Mouse (Mus musculus) midbrain, postnatal 0 days (tissue): Measurements from ENCODE around the gene Tfr2. TPM values are rescaled to one million over a fixed set of nuclear protein-coding genes. Genes with fewer than 3 reads are reported as not detected.

Experiments used
- ATAC-seq: fragments of 200-750 bp; cut with Nextera tagmentation; 2 replicates; pipeline ENCODE4 v1.8.0; 2017; ENCODE audit warnings: moderate number of reproducible peaks, mild to moderate bottlenecking, moderate TSS enrichment, moderate library complexity; ENCODE audit not compliant: low FRiP score
- DNase-seq: peaks from one replicate; pipeline ENCODE4 v3.0.0-alpha.2; 2015; ENCODE audit warnings: low spot score
- H3K27ac ChIP-seq: fragments of 300-500 bp; sonication (generic); 2 replicates; pipeline ENCODE4 v1.5.1; 2014; ENCODE audit warnings: low read depth, mild to moderate bottlenecking, low read length, mixed read lengths
- H3K27me3 ChIP-seq: fragments of 300-500 bp; sonication (generic); 2 replicates; pipeline ENCODE4 v1.6.1; 2014; ENCODE audit warnings: low read length, control low read depth, mixed read lengths; ENCODE audit not compliant: insufficient read depth
- H3K36me3 ChIP-seq: fragments of 300-500 bp; sonication (generic); 2 replicates; pipeline ENCODE4 v1.6.1; 2014; ENCODE audit warnings: low read length, control low read depth, mixed read lengths; ENCODE audit not compliant: insufficient read depth
- H3K4me1 ChIP-seq: fragments of 300-500 bp; sonication (generic); 2 replicates; pipeline ENCODE4 v1.6.1; 2014; ENCODE audit warnings: mild to moderate bottlenecking, control low read depth, antibody characterized with exemption, low read length, mixed read lengths; ENCODE audit not compliant: insufficient read depth
- H3K4me2 ChIP-seq: fragments of 300-500 bp; sonication (generic); 2 replicates; pipeline ENCODE4 v1.6.1; 2014; ENCODE audit warnings: low read depth, mild to moderate bottlenecking, low read length, mixed read lengths; ENCODE audit not compliant: poor library complexity, severe bottlenecking
- H3K4me3 ChIP-seq: fragments of 300-500 bp; sonication (generic); 2 replicates; pipeline ENCODE4 v1.5.1; 2014; ENCODE audit warnings: low read depth, mild to moderate bottlenecking, low read length, moderate library complexity
- H3K9ac ChIP-seq: fragments of 300-500 bp; sonication (generic); replicated peaks from 2 replicates; pipeline ENCODE4 v1.6.1; 2014; ENCODE audit warnings: mild to moderate bottlenecking, low read length, moderate library complexity, mixed read lengths; ENCODE audit not compliant: poor library complexity, severe bottlenecking
- H3K9me3 ChIP-seq: fragments of 300-500 bp; sonication (generic); 2 replicates; pipeline ENCODE4 v1.6.1; 2016; ENCODE audit warnings: low read length, control low read depth
- CTCF ChIP-seq: IDR thresholded peaks from 2 replicates; pipeline ENCODE4 v1.5.1; 2016; ENCODE audit warnings: antibody characterized with exemption, mild to moderate bottlenecking
- WGBS: fragments of 180-500 bp; shearing (Covaris S2); extraction: QIAGEN DNeasy Blood & Tissue Kit; methylation state at CpG from one replicate; pipeline ENCODE4 v1.1.7; 2014; 5-methylcytosine and 5-hydroxymethylcytosine counted together
- polyA plus RNA-seq: library from polyadenylated mRNA; unstranded; fragments of >200 nt; fragmentation: Nextera tagmentation; extraction: Ambion mirVana; gene quantifications from 2 replicates; pipeline ENCODE4 v1.2.1, GENCODE M21; 2015
- total RNA-seq: library from RNA; depleted of rRNA; stranded (reverse); fragments of >200 nt; gene quantifications from 2 replicates; pipeline ENCODE4 v1.2.3, GENCODE M21; 2014

Tfr2 gene
- total and polyA plus RNA-seq, 2 experiments from 2014 or later, result 21.7 to 29.6 TPM

DNA sequence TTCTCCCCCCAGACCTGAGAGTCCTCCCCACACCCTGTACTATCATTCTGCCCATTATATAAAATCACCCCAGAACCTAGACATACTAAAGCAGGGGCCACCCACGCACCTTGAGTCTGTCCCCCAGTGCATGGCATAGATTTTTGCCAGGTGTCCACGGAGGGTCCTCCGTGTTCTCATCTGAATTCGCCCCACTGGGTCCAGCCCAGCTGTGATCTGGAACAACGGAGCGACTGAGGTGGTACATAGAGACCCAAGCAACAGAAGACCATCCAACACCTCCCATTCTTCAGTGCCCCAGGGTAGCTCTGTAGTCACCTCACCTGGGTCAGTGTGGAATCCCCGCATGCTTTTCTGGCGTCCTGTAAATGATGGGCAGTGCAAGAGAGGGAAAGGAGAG, 39.6 kb upstream of the Tfr2 start:
- Histone ChIP-seq H3K36me3 (peaks cover 43% of the 10 kb centered on the region), H3K4me3 (peak overlapping the region; percentile 83), H3K4me2 (peak overlapping the region; percentile 91), H3K4me1 (no peaks in the 10 kb centered on the region; the same call in 1 of the 2 replicates), H3K27me3 (no peaks in the 10 kb centered on the region), H3K9ac (peak overlapping the region; percentile 95), H3K27ac (peak overlapping the region; percentile 98), H3K9me3 (no peaks in the 10 kb centered on the region)
- no peak for TF ChIP-seq CTCF
- 71% methylated on average over 8 of the region's 8 CpGs for WGBS
- no peak for DNase-seq
- ATAC-seq, result no peak

DNA sequence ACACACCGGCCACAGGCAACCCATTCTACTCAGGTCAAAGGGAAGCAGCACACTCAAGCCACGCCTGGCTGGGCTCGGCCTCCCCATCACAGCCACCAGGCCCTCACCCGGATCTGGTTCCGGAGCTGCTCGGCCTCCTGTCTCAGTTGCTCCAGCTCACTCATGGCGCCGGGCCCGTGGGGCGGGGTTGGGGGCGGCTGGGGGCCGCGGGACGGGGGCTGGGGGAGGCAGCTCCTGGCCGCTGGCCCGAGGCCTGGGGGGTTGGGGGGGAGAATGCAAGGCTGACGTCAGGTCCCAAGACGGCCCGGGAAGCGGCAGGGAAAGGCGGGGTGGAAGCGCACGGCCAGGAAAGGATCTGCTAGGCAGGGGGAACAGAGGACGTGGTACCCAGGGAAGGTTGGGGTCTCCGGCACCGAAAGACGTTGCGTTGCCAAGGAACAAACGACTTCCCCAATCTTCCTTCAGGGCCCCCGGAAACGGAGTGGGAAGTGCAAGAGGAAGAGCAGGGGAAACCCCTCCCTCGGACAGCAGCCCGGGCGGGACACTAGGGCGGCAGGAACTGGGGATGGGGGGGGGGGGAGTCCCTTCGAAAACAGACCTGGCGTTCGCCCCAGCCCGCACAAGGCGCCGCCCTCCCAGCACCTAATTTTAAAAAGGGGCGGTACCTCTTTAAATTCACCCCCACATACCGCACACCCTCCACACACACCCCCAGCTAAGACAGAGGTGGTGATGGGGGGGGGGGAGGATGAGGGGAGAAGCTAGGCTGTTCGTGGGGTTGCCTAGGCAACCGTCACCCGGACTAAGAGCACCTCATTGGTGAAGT, 38.8 kb upstream of the Tfr2 start:
- peak; percentile 95 for DNase-seq
- Histone ChIP-seq H3K9ac (peak overlapping the region; percentile 95), H3K4me3 (peak overlapping the region; percentile 83), H3K9me3 (no peaks in the 10 kb centered on the region), H3K4me2 (peak overlapping the region; percentile 91), H3K4me1 (no peaks in the 10 kb centered on the region; the same call in 1 of the 2 replicates), H3K27me3 (no peaks in the 10 kb centered on the region), H3K36me3 (peaks cover 37% of the 10 kb centered on the region), H3K27ac (peak overlapping the region; percentile 98)
- WGBS, result under 1% methylated on average over 39 of the region's 46 CpGs
- TF ChIP-seq CTCF, result no peak
- ATAC-seq, result peak; percentile 68

DNA sequence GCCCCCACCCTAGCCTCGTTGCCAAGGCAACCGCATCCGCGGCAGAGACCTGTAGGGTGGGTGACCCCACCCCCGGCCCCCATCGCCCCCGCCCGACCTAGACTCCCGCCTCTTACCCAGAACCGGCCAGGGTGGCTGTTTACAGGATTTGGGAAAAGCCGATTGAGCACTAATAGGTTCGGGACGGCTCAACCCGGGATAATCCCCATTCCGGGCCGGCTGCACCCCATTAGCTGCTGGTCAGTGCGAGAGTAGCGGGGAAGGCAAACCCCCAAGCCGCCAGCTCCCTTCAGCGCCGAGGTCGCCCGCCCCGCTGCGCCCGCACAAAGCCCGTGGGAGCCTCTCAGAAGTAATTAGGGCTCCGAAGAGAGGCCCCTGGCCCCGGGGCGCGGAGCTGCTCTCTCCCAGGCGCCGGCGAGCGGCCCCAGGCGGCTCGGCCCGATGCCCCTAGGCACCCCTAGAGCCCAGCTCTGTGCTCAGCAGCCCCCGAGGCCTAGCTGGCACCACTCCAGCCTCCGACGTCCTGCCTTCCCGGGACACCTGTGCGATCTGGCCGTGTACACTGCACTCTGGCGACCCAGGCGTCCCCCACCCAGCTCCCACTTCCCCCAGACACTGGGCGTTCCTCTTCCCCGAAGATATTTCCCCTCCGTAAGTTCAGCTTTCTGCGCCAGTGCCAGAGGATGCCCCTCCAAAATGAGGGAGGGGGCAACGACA, 38.1 kb upstream of the Tfr2 start:
- Histone ChIP-seq H3K4me3 (peak overlapping the region; percentile 83), H3K36me3 (peaks cover 32% of the 10 kb centered on the region), H3K4me2 (peak overlapping the region; percentile 91), H3K9me3 (no peaks in the 10 kb centered on the region), H3K9ac (peak overlapping the region; percentile 95), H3K27ac (peak overlapping the region; percentile 98), H3K4me1 (no peaks in the 10 kb centered on the region; the same call in 1 of the 2 replicates), H3K27me3 (no peaks in the 10 kb centered on the region)
- under 1% methylated on average over 50 of the region's 51 CpGs for WGBS
- peak; percentile 52 for DNase-seq
- no peak for TF ChIP-seq CTCF
- ATAC-seq, result peak; percentile 1; the same call in 1 of the 2 replicates

DNA sequence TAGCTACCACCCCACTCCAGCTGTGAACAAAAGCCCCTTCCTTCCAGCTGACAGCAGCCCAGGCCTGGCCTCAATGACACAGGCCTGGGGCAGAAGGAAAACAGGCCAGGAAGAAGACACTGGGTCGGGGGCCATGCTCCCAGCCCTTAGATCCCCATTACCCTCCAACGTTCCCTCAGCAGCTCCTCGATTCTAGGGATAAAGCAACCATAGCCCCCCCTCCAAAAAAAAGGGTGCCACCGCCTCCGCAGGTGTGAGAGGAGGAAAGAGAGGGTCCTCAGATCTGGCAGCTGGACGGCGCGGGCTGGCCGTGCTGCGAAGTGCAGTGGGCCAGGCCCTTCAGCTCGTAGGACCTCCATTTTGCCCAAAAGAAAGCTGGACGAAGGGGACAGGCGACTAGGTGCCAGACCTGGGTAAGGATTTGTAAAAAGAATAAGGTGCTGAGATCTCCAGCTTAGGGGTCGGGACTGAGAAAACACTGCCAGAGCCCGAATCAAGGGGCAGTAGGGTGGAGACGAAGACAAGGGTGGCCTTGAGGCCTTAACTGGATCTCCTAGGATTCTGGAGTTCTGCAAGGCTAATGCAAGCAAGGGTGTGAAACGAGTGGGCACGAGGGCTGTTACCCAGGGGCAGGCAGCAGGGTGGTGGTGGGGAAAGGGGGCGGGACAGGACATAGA, 37.4 kb upstream of the Tfr2 start:
- no peaks in the 10 kb centered on the region; the same call in 1 of the 2 replicates for H3K4me1 ChIP-seq
- peak overlapping the region; percentile 95 for H3K9ac ChIP-seq
- no peak for TF ChIP-seq CTCF
- H3K27ac ChIP-seq, result peak overlapping the region; percentile 98
- peak overlapping the region; percentile 83 for H3K4me3 ChIP-seq
- H3K36me3 ChIP-seq, result peaks cover 25% of the 10 kb centered on the region
- WGBS, result 1% methylated on average over 19 of the region's 19 CpGs
- H3K9me3 ChIP-seq, result no peaks in the 10 kb centered on the region
- peak overlapping the region; percentile 91 for H3K4me2 ChIP-seq
- no peak for DNase-seq
- ATAC-seq, result no peak
- H3K27me3 ChIP-seq, result no peaks in the 10 kb centered on the region

DNA sequence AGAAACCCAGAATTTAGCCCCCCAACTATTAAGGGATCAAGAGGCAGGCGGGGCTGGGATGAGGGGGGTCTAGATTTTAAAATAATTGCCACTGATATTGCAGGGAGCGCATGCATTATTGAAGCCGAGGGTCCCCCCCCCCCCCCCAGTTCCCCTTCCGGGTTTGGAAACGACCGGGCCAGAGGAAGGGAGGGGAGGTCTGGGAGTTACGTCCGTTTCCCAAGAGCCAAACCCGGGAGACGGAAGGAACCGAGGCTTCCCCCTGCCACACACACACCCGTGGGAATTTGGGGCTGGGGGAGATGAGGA, 36.9 kb upstream of the Tfr2 start:
- no peaks in the 10 kb centered on the region for H3K27me3 ChIP-seq
- DNase-seq (no peak), ATAC-seq (no peak)
- peak overlapping the region; percentile 95 for H3K9ac ChIP-seq
- no peaks in the 10 kb centered on the region for H3K9me3 ChIP-seq
- TF ChIP-seq CTCF, result no peak
- H3K4me2 ChIP-seq, result peak overlapping the region; percentile 91
- H3K27ac ChIP-seq, result peak overlapping the region; percentile 98
- H3K4me3 ChIP-seq, result peak overlapping the region; percentile 83
- H3K36me3 ChIP-seq, result peaks cover 20% of the 10 kb centered on the region
- WGBS, result 0% methylated on average over 5 of the region's 12 CpGs
- no peaks in the 10 kb centered on the region; the same call in 1 of the 2 replicates for H3K4me1 ChIP-seq
